Mouse (Mus musculus): ENCODE data around the gene Atp13a4. TPM values are rescaled to one million over a fixed set of nuclear protein-coding genes. Genes with fewer than 3 reads are reported as not detected.

Atp13a4 gene
- total RNA-seq, 2 experiments from 2014 or later, result not detected

- no peak for DNase-seq
Measured at GRCm38 (mm10) chr16:29463798-29464197, 80.9 kb downstream of the Atp13a4 start.

DNA sequence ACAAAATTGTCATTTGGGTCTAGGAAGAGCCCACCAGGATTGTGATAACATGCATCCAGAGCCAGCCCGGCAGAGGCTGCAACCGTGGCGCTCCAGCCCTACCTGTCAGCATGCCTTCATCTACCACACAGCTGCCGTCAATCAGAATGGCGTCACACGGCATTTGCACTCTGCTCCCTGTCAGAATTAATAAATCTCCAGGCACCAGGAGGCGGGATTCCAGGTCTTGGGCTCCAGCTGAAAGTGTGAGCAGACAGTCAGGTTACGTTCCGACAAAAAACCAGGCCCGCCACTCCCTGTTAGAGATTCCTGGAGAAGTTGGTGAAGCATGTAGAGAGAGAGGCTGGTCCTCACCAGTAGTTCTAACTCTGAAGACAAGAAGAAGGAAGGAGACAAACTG is 85.3 kb downstream of the Atp13a4 start:
- DNase-seq, result no peak

GRCm38 (mm10) chr16:29456851-29457250 is 87.8 kb downstream of the Atp13a4 start:
- no peak for DNase-seq

DNA sequence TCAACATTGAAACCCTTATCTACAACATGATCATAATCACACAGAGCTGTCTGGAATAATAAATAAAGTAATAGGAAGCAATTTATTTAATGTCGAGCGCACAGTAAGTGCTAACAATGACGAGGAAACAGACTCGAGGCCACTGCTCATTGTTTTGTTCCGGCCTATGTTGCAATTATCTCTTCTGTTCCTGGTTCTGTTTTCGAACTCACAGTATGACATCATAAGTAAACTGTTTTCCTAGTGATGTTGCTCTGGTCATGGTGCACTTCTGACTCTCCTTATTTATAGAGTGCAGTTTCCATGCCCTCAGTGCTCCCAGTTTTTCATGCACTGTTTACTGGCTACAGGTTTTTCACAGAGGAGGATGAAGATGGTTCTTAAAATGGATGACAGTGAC is 91.4 kb downstream of the Atp13a4 start:
- no peak for DNase-seq

DNA sequence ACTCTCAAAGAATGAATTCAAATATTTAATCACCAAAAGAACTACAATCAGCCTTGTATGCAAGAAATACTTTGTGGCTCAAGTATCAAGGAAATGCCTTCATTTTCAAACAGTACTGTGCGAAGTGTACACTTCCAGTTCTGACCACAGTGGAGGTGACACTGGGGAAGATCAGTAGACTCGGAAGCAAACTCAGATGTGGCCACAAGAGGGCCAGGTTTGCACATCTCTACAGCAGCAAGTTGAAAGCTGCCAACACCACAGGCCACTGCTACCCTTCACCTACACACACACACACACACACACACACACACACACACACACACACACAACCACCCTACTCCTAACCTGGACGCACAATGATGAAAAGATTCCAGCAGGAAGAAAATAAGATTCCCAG is 93.0 kb downstream of the Atp13a4 start:
- DNase-seq, result peak; percentile 43 to 50

- no peak for DNase-seq
Measured at GRCm38 (mm10) chr16:29442126-29442525, 102.5 kb downstream of the Atp13a4 start.

DNA sequence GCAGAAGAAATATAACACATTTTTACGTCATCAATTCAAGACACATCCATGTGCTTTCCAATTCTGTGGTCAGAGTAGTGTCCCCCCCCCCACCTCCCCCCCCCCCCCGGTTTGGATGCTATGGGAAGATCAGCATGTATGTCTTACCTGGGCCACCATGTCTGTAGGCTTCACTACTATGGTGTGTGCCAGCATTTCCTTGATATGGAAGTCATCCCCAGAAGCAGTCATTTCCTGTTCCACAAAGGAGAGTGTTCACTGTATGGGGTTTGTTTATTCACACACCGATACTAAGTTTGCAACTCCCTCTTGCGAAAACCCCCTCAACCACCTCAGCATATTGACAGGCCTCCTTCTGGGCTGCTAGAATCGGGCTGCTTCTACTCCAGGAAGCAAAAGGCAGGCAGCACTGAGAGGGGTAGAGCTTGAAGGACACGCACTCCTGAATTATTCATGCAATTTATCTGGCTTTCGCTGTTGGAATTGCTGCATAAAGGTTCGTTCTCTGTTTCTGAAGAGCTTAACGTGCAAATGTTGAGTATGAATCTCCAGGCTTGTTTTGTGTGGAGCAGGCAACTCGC is 103.2 kb downstream of the Atp13a4 start:
- no peak for DNase-seq

- no peak for DNase-seq
Measured at GRCm38 (mm10) chr16:29438045-29438444, 106.6 kb downstream of the Atp13a4 start.

DNA sequence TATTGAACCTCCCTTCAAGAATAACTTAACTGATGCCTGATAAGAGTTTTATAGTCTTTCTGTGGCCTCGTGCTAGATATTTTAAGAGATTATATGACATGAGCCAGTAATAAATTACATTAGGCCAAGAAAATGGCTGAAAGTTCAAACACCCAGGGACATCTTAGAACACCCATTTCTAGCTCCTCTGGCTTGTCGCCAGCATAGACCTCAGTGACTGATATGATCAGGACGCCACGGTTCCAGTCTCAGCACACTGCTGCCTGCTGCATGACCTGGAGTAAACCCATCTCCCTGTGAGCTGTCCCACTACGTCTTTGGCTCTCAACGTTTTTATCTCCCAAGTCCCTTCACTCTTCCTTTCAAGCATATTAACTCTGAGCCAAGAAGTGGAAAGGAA is 108.9 kb downstream of the Atp13a4 start:
- peak; percentile 17 to 23 for DNase-seq

DNA sequence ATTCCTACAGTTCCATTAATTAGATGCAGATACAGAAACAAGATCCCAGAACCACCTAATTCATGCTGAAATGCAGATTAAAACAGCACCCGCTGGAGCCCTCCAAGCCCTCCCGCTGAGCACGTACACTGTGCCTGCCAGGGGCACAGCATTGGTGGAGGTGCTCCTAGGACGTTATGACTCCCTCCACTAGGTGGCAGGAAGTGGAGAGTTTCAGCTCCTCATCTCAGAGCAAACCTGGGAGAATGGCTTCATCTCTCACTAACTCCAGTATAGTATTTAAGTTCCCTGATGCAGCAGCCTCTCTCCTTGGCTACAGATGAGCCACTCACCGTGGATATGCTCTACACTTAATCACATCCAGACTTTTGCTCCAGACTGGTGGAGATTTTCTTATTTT is 110.0 kb downstream of the Atp13a4 start:
- DNase-seq, result peak; percentile 44 to 45

- DNase-seq, result no peak
Measured at GRCm38 (mm10) chr16:29414822-29415221, 129.8 kb downstream of the Atp13a4 start.

- no peak for DNase-seq
Measured at GRCm38 (mm10) chr16:29407319-29407718, 137.3 kb downstream of the Atp13a4 start.

GRCm38 (mm10) chr16:29399079-29399478 is 145.6 kb downstream of the Atp13a4 start:
- no peak for DNase-seq

DNA sequence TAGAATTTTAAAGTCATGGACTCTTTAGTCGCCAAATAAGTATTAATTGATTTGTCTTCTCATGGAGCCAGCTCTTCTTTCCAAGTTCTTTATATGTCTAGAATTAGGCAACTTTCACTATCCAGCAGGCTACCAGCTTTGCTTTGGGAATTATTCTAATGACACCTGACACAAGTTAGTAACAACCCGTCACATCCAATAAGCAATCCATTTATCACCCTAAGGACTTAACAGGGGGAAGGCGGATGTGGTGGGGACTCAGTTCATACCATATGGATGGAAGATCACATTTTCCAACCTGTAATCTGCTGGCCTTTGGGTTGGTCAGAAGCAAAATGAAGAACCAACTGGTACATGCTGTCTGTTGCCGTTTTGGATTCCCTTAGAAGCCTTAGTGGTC is 159.9 kb downstream of the Atp13a4 start:
- DNase-seq, result no peak

GRCm38 (mm10) chr16:29378458-29378857 is 166.2 kb downstream of the Atp13a4 start, which contains the start of gene Atp13a5:
Atp13a5 (minus strand) TSS chr16:29378732.
- no peak for DNase-seq

- no peak for DNase-seq
Measured at GRCm38 (mm10) chr16:29374636-29375035, 170.0 kb downstream of the Atp13a4 start.

Other genes starting within 250 kb of the Atp13a4 start
- not detected for gene Atp13a5, start 166.1 kb downstream of the Atp13a4 start, total RNA-seq (2021)
- gene Opa1, start 34.5 kb upstream of the Atp13a4 start, total RNA-seq (2021), result 10 to 100 TPM; 83.1 to 96.2 TPM

Measured in adrenal gland, postnatal 36 days (tissue).